Mouse (Mus musculus) kidney, embryonic 14.5 days (tissue): ENCODE measurements around the gene Orc3. TPM values are rescaled to one million over a fixed set of nuclear protein-coding genes. Genes with fewer than 3 reads are reported as not detected.

Experiments
- ATAC-seq: fragments of 200-750 bp; cut with Nextera tagmentation; 2 replicates; pipeline ENCODE4 v1.8.0; 2017; ENCODE audit warnings: moderate number of reproducible peaks, mild to moderate bottlenecking, moderate TSS enrichment, moderate library complexity; ENCODE audit not compliant: low FRiP score, low TSS enrichment
- H3K27ac ChIP-seq: fragments of 300-500 bp; sonication (generic); 2 replicates; pipeline ENCODE4 v1.5.1; 2014; ENCODE audit warnings: low read depth, mild to moderate bottlenecking, low read length, moderate library complexity, mixed read lengths
- H3K27me3 ChIP-seq: fragments of 300-500 bp; sonication (generic); 2 replicates; pipeline ENCODE4 v1.6.1; 2014; ENCODE audit warnings: mild to moderate bottlenecking, low read length; ENCODE audit not compliant: control insufficient read depth, insufficient read depth
- H3K36me3 ChIP-seq: fragments of 300-500 bp; sonication (generic); 2 replicates; pipeline ENCODE4 v1.6.1; 2014; ENCODE audit warnings: low read length, mixed read lengths; ENCODE audit not compliant: control insufficient read depth, insufficient read depth
- H3K4me1 ChIP-seq: fragments of 300-500 bp; sonication (generic); 2 replicates; pipeline ENCODE4 v1.6.1; 2014; ENCODE audit warnings: low read length, mixed read lengths; ENCODE audit not compliant: control insufficient read depth, insufficient read depth
- H3K4me2 ChIP-seq: fragments of 300-500 bp; sonication (generic); replicated peaks from 2 replicates; pipeline ENCODE4 v1.6.1; 2014; ENCODE audit warnings: low read depth, mild to moderate bottlenecking, low read length
- H3K4me3 ChIP-seq: fragments of 300-500 bp; sonication (generic); 2 replicates; pipeline ENCODE4 v1.5.1; 2014; ENCODE audit warnings: mild to moderate bottlenecking, low read length
- H3K9ac ChIP-seq: fragments of 300-500 bp; sonication (generic); 2 replicates; pipeline ENCODE4 v1.6.1; 2014; ENCODE audit warnings: low read depth, mild to moderate bottlenecking, low read length, moderate library complexity
- H3K9me3 ChIP-seq: fragments of 300-500 bp; sonication (generic); 2 replicates; pipeline ENCODE4 v1.6.1; 2016; ENCODE audit warnings: low read length; ENCODE audit not compliant: control insufficient read depth
- WGBS: fragments of 180-500 bp; shearing (Covaris S2); extraction: QIAGEN DNeasy Blood & Tissue Kit; methylation state at CpG from one replicate; pipeline ENCODE4 v1.1.7; 2014; 5-methylcytosine and 5-hydroxymethylcytosine counted together
- polyA plus RNA-seq: library from polyadenylated mRNA; unstranded; fragments of >200 nt; fragmentation: Nextera tagmentation; extraction: Ambion mirVana; gene quantifications from 2 replicates; pipeline ENCODE4 v1.2.1, GENCODE M21; 2014

Gene Orc3
- 80.3 and 111 TPM in 2 replicates for polyA plus RNA-seq

DNA sequence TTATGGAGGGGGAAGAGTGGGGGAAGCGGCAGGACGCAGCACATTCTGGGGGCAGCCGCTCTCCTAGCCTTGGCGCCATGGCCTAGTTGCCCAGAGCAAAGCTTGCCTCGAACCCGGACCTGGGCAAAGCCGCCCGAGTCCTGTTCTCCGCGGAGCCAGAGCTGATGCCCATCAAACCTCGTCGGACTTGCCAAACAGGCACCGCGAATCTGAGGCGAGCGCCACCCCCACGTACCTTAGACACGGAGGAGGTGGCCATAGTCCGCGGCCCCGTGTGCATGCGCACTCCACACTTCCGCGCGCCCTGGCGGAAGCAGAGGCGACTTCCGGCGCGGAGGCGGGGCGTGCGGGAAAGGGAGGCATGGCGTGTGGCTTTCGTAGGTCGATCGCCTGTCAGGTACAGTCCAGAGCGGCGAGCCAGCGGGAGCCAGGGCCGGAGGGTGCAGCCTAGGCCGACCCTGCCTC, at the start of gene Orc3, which contains the start of gene Rars2:
TSS of gene Orc3 (minus strand) at position 315 of the 465 bp plus-strand sequence.
TSS of gene Rars2 (plus strand) at position 328 of the 465 bp plus-strand sequence.
- no peaks in the 10 kb centered on the region for H3K9me3 ChIP-seq
- no peaks in the 10 kb centered on the region for H3K27me3 ChIP-seq
- peak within 1 kb of the TSS; percentile 80 for H3K4me3 ChIP-seq
- peak within 1 kb of the TSS; percentile 80 for H3K27ac ChIP-seq
- peaks cover 13% of the 10 kb centered on the region for H3K4me1 ChIP-seq
- peaks cover 9% of the 10 kb centered on the region; the same call in 1 of the 2 replicates for H3K36me3 ChIP-seq
- H3K4me2 ChIP-seq, result peak within 1 kb of the TSS; percentile 58
- WGBS, result under 1% methylated on average over 42 of the region's 42 CpGs
- peak within 1 kb of the TSS; percentile 82 for H3K9ac ChIP-seq
- peak; percentile 99 for ATAC-seq

DNA sequence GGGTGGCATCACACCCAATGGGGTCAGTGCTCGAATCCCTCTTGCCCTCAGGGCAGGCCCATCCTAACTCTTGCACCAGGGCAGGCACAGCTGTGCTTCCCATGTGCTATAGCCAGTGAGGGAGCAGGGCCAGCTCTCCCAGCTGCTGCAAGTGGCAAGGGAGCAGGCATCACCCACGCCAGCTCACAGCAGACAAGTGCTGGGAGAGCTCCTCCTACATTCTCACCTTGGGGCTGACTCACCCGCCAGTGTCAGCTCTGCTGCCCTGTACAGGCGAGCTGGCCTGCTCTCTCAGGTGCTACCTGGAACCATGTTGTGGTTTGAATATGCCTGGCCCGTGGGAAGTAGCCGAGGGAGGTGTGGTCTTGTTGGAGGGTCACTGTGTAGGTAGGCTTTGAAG, 47.2 kb upstream of the Orc3 start:
- no peaks in the 10 kb centered on the region for H3K27me3 ChIP-seq
- H3K4me1 ChIP-seq, result no peaks in the 10 kb centered on the region
- no peak overlapping the region for H3K4me2 ChIP-seq
- no peak overlapping the region for H3K4me3 ChIP-seq
- WGBS, result 79% methylated on average over 6 of the region's 6 CpGs
- no peak overlapping the region for H3K9ac ChIP-seq
- no peak overlapping the region for H3K27ac ChIP-seq
- H3K9me3 ChIP-seq, result no peaks in the 10 kb centered on the region
- H3K36me3 ChIP-seq, result peaks cover 72% of the 10 kb centered on the region
- ATAC-seq, result no peak

DNA sequence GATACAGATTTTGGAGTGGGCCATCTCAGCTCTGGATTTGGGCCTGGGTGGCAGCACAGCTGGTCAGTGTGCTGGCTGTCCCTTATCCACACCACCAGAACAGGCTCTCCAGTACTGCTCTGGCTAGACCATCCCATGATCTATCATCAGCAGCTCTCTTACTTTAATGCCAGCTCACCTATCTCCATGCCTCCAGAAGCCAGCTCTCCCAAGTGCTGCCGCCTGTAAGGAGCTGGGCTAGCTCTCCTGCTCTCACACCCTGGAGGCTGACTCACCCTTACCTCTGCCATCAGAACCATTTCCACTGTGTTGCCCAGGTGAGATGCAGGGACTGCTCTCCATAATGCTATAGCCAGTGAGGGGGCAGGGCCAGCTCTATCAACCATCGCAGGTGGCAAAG, 46.8 kb upstream of the Orc3 start:
- WGBS, result 96% methylated on average over 2 of the region's 2 CpGs
- H3K9ac ChIP-seq, result no peak overlapping the region
- H3K4me1 ChIP-seq, result no peaks in the 10 kb centered on the region
- ATAC-seq, result no peak
- H3K4me2 ChIP-seq, result no peak overlapping the region
- H3K27ac ChIP-seq, result no peak overlapping the region
- H3K9me3 ChIP-seq, result no peaks in the 10 kb centered on the region
- no peak overlapping the region for H3K4me3 ChIP-seq
- peaks cover 72% of the 10 kb centered on the region for H3K36me3 ChIP-seq
- no peaks in the 10 kb centered on the region for H3K27me3 ChIP-seq

DNA sequence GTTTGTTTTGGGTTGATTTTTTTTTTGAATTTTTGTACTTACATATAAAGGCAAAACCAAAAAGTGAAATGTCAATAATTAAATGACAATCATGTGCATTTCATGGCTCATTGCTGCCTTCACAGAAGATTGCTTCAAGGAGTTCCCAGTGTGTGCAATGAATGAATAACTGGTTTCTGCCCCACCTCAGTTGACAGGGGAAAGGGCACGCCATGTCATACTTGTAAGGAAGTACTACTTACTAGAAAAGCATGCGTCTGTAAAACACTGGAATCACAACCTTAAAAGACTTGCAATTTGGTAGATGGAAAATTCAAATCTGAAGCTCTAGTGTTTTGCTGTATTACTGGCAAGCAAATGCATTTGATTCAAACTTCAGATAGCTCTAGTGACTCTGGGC, 44.3 kb upstream of the Orc3 start:
- Histone ChIP-seq H3K4me1 (no peaks in the 10 kb centered on the region), H3K9me3 (no peaks in the 10 kb centered on the region), H3K27ac (no peak overlapping the region), H3K4me2 (no peak overlapping the region), H3K9ac (no peak overlapping the region), H3K4me3 (no peak overlapping the region), H3K27me3 (no peaks in the 10 kb centered on the region), H3K36me3 (peaks cover 69% of the 10 kb centered on the region)
- 86% methylated on average over 2 of the region's 2 CpGs for WGBS
- ATAC-seq, result no peak

DNA sequence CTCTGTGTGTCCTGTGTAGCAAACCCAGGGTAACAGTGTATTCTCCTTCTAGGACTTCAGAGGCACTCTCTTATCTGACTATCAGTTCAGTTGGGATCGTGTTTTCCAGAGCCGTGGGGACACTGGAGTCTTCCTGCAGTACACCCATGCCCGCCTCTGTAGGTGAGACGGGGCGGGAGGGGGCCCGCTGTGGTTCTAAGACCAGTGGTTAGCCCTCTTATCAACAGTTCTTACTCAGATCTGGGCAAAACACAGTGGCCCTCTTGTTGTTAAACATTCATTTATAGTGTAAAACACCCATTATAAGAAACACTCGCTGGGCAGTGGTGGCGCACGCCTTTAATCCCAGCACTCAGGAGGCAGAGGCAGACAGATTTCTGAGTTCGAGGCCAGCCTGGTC, 41.4 kb upstream of the Orc3 start:
- H3K4me3 ChIP-seq, result no peak overlapping the region
- peaks cover 61% of the 10 kb centered on the region for H3K36me3 ChIP-seq
- no peak for ATAC-seq
- no peaks in the 10 kb centered on the region for H3K9me3 ChIP-seq
- H3K4me1 ChIP-seq, result no peaks in the 10 kb centered on the region
- WGBS, result 99% methylated on average over 10 of the region's 10 CpGs
- no peak overlapping the region for H3K9ac ChIP-seq
- no peak overlapping the region for H3K4me2 ChIP-seq
- no peak overlapping the region for H3K27ac ChIP-seq
- H3K27me3 ChIP-seq, result no peaks in the 10 kb centered on the region

DNA sequence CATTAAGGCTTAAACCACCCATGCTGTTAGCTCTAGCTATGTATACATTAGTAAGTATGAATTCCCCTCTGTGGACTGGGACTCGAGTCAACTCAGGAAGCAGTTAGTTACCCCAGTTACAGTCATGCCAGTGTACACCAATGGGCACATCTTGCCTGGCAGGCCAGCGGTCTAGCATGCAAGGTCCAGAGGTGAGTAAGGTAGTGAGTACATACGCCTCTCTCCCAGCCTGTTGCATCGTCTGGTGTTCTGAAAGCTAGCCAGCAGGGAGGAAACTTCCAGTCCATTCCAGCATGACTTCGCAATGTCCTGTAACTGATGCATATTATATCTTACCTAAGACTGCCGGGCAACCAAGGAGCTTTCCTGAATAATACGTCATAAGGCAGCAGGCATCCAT, 38.4 kb upstream of the Orc3 start:
- Histone ChIP-seq H3K9me3 (no peaks in the 10 kb centered on the region), H3K27ac (no peak overlapping the region), H3K4me1 (no peaks in the 10 kb centered on the region), H3K9ac (no peak overlapping the region), H3K4me3 (no peak overlapping the region), H3K36me3 (peaks cover 48% of the 10 kb centered on the region), H3K4me2 (no peak overlapping the region), H3K27me3 (no peaks in the 10 kb centered on the region)
- ATAC-seq, result no peak
- WGBS, result 87% methylated on average over 7 of the region's 7 CpGs

DNA sequence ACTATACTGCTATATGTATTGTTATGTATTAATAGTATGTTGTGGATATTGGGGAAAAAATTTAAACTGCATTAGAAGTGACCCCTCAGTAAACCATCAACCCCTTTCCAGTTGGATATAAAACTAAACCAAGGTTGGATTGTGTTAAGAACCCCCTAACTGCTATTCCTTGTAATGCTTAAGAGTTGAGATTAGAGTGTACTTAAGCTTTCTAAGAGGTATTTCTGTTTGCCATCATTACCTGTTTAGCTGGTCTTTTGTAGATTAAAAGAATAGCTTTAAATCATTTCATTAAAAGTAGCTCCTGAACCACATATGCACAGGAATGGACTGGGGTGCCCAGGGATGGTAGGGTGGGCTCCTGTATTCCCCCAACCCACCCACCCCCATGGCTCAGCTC, 30.0 kb upstream of the Orc3 start:
- Histone ChIP-seq H3K4me1 (no peaks in the 10 kb centered on the region), H3K9ac (no peak overlapping the region), H3K9me3 (no peaks in the 10 kb centered on the region), H3K27me3 (no peaks in the 10 kb centered on the region), H3K4me2 (no peak overlapping the region), H3K27ac (no peak overlapping the region), H3K36me3 (peaks cover 37% of the 10 kb centered on the region), H3K4me3 (no peak overlapping the region)
- no peak for ATAC-seq

DNA sequence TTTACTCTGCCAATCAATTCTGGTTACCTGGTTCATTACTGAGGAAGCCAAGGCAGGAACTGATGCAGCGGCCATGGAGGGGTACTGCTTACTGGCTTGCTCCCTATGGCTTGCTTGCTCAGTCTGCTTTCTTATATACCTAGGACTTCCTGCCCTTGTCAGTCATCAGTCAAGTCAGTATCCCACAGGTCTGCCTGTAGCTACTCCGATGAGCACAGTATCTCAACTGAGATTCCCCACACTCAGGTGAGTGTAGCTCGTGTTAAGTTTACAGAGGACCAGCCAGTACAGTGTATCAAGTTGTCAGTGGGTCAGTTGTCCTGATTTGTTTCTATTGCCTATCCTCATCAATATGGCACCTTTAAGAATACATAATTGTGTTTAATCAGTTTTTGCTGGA, 26.0 kb upstream of the Orc3 start:
- peaks cover 21% of the 10 kb centered on the region for H3K36me3 ChIP-seq
- 95% methylated on average over 3 of the region's 3 CpGs for WGBS
- no peak overlapping the region for H3K4me2 ChIP-seq
- no peak for ATAC-seq
- H3K9ac ChIP-seq, result no peak overlapping the region
- no peaks in the 10 kb centered on the region for H3K9me3 ChIP-seq
- no peak overlapping the region for H3K27ac ChIP-seq
- H3K4me1 ChIP-seq, result 0 out of 2 replicates have a peak, but pooled peaks cover 3% of the 10 kb centered on the region
- no peak overlapping the region for H3K4me3 ChIP-seq
- H3K27me3 ChIP-seq, result no peaks in the 10 kb centered on the region

DNA sequence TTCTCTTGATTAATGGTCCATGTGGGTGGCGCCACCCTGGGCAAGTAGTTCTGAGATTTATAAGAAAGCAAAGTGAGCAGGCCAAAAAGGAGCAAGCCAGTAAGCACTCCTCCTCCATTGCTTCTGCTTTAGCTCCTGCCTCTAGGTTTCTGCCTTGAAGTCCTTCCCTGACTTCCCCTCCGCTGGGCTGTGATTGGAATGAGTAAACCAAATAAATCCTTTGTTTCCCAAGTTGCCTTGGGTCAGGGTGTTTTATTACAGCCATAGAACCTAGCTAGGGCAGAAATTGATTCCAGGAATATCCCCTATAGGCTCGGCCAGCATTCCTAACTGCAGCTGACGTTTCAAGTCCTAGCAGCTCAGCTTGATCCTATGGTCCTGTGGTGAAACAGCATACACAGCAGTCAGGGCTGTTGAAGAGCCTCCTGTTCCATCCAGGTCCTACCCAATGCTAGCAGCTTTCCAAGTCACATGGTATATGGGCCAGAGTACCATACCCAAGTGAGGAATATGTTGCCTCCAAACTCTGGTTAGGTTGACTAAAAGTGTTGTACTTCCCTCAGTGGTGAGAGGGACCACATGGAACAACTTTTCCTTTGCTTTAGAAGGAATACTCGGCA, 25.1 kb upstream of the Orc3 start:
- H3K4me2 ChIP-seq, result no peak overlapping the region
- ATAC-seq, result peak; percentile 62; the same call in 1 of the 2 replicates
- 0 out of 2 replicates have a peak, but pooled peaks cover 3% of the 10 kb centered on the region for H3K4me1 ChIP-seq
- H3K4me3 ChIP-seq, result no peak overlapping the region
- no peak overlapping the region for H3K9ac ChIP-seq
- H3K36me3 ChIP-seq, result peaks cover 20% of the 10 kb centered on the region
- no peaks in the 10 kb centered on the region for H3K9me3 ChIP-seq
- no peak overlapping the region for H3K27ac ChIP-seq
- 61% methylated on average over 5 of the region's 5 CpGs for WGBS
- H3K27me3 ChIP-seq, result no peaks in the 10 kb centered on the region
